In genomic region chr6:22003200-22003587, GRCm38 (mm10) we compare ENCODE assay signal across 8 mouse cellular contexts. TPM values are rescaled to one million over a fixed set of nuclear protein-coding genes. Genes with fewer than 3 reads are reported as not detected.
DNase-seq lines count a peak whose midpoint lies in the region; ATAC-seq and TF ChIP-seq lines count a peak whose summit lies in the region.

No protein-coding gene starts in this region.

- H3K27ac ChIP-seq in gastrocnemius, adult 2 months, result peak overlapping the region; percentile 89
- H3K27ac ChIP-seq in embryonic facial prominence, embryonic 10.5 days (replicated peaks), result peak overlapping the region; percentile 75
- no peak overlapping the region for H3K27ac ChIP-seq in hindbrain, embryonic 14.5 days

- H3K36me3 ChIP-seq in embryonic facial prominence, embryonic 10.5 days (replicated peaks), result peaks cover 7% of the 10 kb centered on the region
- H3K36me3 ChIP-seq in hindbrain, embryonic 14.5 days (replicated peaks; ENCODE audit: control insufficient read depth, insufficient read depth), result no peaks in the 10 kb centered on the region

- no peaks in the 10 kb centered on the region for H3K27me3 ChIP-seq in embryonic facial prominence, embryonic 10.5 days (replicated peaks; ENCODE audit: low read depth, poor library complexity, severe bottlenecking)
- no peaks in the 10 kb centered on the region for H3K27me3 ChIP-seq in hindbrain, embryonic 14.5 days (ENCODE audit: control insufficient read depth, insufficient read depth, low read length)

- WGBS in embryonic facial prominence, embryonic 10.5 days, result 9% methylated on average over 6 of the region's 6 CpGs
- 6% methylated on average over 6 of the region's 6 CpGs for WGBS in hindbrain, embryonic 14.5 days

- no peak for ATAC-seq in hindbrain, embryonic 14.5 days (ENCODE audit: low FRiP score)
- ATAC-seq in granulocyte monocyte progenitor cell, adult 5-6 weeks (replicated peaks; ENCODE audit: poor library complexity, severe bottlenecking), result no peak

- peaks cover 55% of the 10 kb centered on the region for H3K4me1 ChIP-seq in embryonic facial prominence, embryonic 10.5 days
- H3K4me1 ChIP-seq in hindbrain, embryonic 14.5 days (replicated peaks; ENCODE audit: control insufficient read depth, insufficient read depth, low read length), result peaks cover 6% of the 10 kb centered on the region; the same call in 1 of the 2 replicates

- H3K4me3 ChIP-seq in gastrocnemius, adult 2 months, result 0 out of 2 replicates have a peak overlapping the region, but pooled peaks have one; percentile 21
- H3K4me3 ChIP-seq in embryonic facial prominence, embryonic 10.5 days, result no peak overlapping the region
- no peak overlapping the region for H3K4me3 ChIP-seq in hindbrain, embryonic 14.5 days (replicated peaks; ENCODE audit: low read length)

- no peaks in the 10 kb centered on the region for H3K9me3 ChIP-seq in embryonic facial prominence, embryonic 10.5 days
- no peaks in the 10 kb centered on the region for H3K9me3 ChIP-seq in hindbrain, embryonic 14.5 days (ENCODE audit: control insufficient read depth, low read length)

- intact Hi-C loops in gastrocnemius, adult 2 months (cut with DNase I), result no loop called here

- H3K4me2 ChIP-seq in hindbrain, embryonic 14.5 days (replicated peaks), result peak overlapping the region; percentile 24; the same call in 1 of the 2 replicates

- DNase-seq in gastrocnemius, adult 2 months, result peak; percentile 58
- DNase-seq in gastrocnemius, adult 8-10 months (ENCODE audit: low spot score in 2 of 2), result no peak
- DNase-seq in embryonic facial prominence, embryonic 10.5 days (ENCODE audit: low spot score), result peak; percentile 70
- no peak for DNase-seq in hindbrain, embryonic 14.5 days (ENCODE audit: low spot score)
- peak; percentile 53 for DNase-seq in lung, postnatal 14 days
- DNase-seq in cerebellum, adult 11-12 months, result no peak
- DNase-seq in layer of hippocampus, adult 18-20 months (ENCODE audit: low spot score in 2 of 2), result no peak

- TF ChIP-seq CTCF in gastrocnemius, adult 2 months (IDR thresholded peaks at IDR 0.05), result no peak

- H3K9ac ChIP-seq in hindbrain, embryonic 14.5 days, result no peak overlapping the region

RNA-seq across cellular contexts. Expression of gene Cped1, which starts 17.5 kb away (rescaled TPM):
- 10 to 100 TPM; 22.4 to 24.5 TPM for total RNA-seq in gastrocnemius, adult 2 months (2021)
- total RNA-seq in gastrocnemius, adult 8-10 months (2022), result 10 to 100 TPM; 22.4 to 26.6 (median 22.9) TPM
- polyA plus RNA-seq in embryonic facial prominence, embryonic 10.5 days (2016; fragmentation: Nextera tagmentation; extraction: Ambion mirVana), result 34.4 and 39.3 TPM in 2 replicates
- polyA plus RNA-seq in hindbrain, embryonic 14.5 days (2014; fragmentation: Nextera tagmentation; extraction: Ambion mirVana), result 5.0 and 5.4 TPM in 2 replicates
- 1.3 and 2.1 TPM in 2 replicates for total RNA-seq in granulocyte monocyte progenitor cell, adult 5-6 weeks (2014; fragmentation: Nextera tagmentation)
- total RNA-seq in granulocyte monocyte progenitor cell, adult 5-6 weeks (2017), result 0.60 and 0.72 TPM in 2 replicates
- 1 to 10 TPM; 2.2 TPM for total RNA-seq in layer of hippocampus, adult 18-20 months (2021)

RNA-seq across cellular contexts. Expression of gene Ing3, which starts 53.8 kb away (rescaled TPM):
- total RNA-seq in gastrocnemius, adult 2 months (2021), result 1 to 10 TPM; 9.1 to 9.8 TPM
- 1 to 10 TPM; 4.5 to 9.4 (median 6.3) TPM for total RNA-seq in gastrocnemius, adult 8-10 months (2022)
- 56.0 and 56.7 TPM in 2 replicates for polyA plus RNA-seq in embryonic facial prominence, embryonic 10.5 days (2016; fragmentation: Nextera tagmentation; extraction: Ambion mirVana)
- 36.8 and 40.4 TPM in 2 replicates for polyA plus RNA-seq in hindbrain, embryonic 14.5 days (2014; fragmentation: Nextera tagmentation; extraction: Ambion mirVana)
- 26.8 and 29.8 TPM in 2 replicates for total RNA-seq in granulocyte monocyte progenitor cell, adult 5-6 weeks (2014; fragmentation: Nextera tagmentation)
- total RNA-seq in granulocyte monocyte progenitor cell, adult 5-6 weeks (2017), result 35.6 and 42.3 TPM in 2 replicates
- 10 to 100 TPM; 30.1 to 30.4 TPM for total RNA-seq in layer of hippocampus, adult 18-20 months (2021)

Comparison
In these comparisons a context has a peak if more than half of its experiments do, and no peak if none do; other contexts are left out.
1. DNase-seq: peak in gastrocnemius, adult 2 months (single experiment), embryonic facial prominence, embryonic 10.5 days (single experiment) and lung, postnatal 14 days (single experiment); none in gastrocnemius, adult 8-10 months (0 of 2), hindbrain, embryonic 14.5 days (single experiment), cerebellum, adult 11-12 months (single experiment) and layer of hippocampus, adult 18-20 months (0 of 2).
2. RNA of gene Cped1, which starts 17.5 kb away (total RNA-seq): 22.4 to 24.5 TPM in gastrocnemius, adult 2 months and 22.4 to 26.6 TPM in gastrocnemius, adult 8-10 months; 2.2 TPM in layer of hippocampus, adult 18-20 months and 0.60 to 2.1 TPM in granulocyte monocyte progenitor cell, adult 5-6 weeks; every median in the first group is over 4 times any median in the second.